Mouse (Mus musculus): ENCODE measurements at regions not wholly inside any gene's neighbourhood (a gene's known extent, or its start where the extent isn't known, plus 50 kb on each side); places are given as distances from the start of the nearest gene placed in this dataset.

GRCm38 (mm10) chr6:107708185-107708584, 178.6 kb downstream of the Lrrn1 start:
- Histone ChIP-seq H3K9ac (ENCODE audit: low read depth, low read length) (no peak overlapping the region), H3K4me3 (no peak overlapping the region), H3K27ac (no peak overlapping the region), H3K36me3 (ENCODE audit: control insufficient read depth, insufficient read depth, low read length) (no peaks in the 10 kb centered on the region), H3K4me1 (ENCODE audit: control insufficient read depth, insufficient read depth, low read length) (no peaks in the 10 kb centered on the region), H3K79me2 (replicated peaks; ENCODE audit: control insufficient read depth, insufficient read depth, low read length) (no peaks in the 10 kb centered on the region), H3K27me3 (ENCODE audit: control insufficient read depth, insufficient read depth, low read length) (no peaks in the 10 kb centered on the region)
- TF ChIP-seq CTCF (IDR thresholded peaks at IDR 0.05) = no peak
- TF ChIP-seq EP300 (IDR thresholded peaks at IDR 0.05; ENCODE audit: insufficient read depth, low read depth, low read length) = no peak
- TF ChIP-seq POLR2A (IDR thresholded peaks at IDR 0.05; ENCODE audit: insufficient read depth, low read depth, low read length) = no peak
- no peak for DNase-seq
- WGBS = 66% methylated on average over 2 of the region's 2 CpGs
- intact Hi-C loops (cut with DNase I) = no loop called here

GRCm38 (mm10) chr6:107708608-107709007, 179.0 kb downstream of the Lrrn1 start:
- H3K4me1 ChIP-seq (ENCODE audit: control insufficient read depth, insufficient read depth, low read length) = no peaks in the 10 kb centered on the region
- H3K4me3 ChIP-seq = no peak overlapping the region
- no peaks in the 10 kb centered on the region for H3K36me3 ChIP-seq (ENCODE audit: control insufficient read depth, insufficient read depth, low read length)
- no peak for TF ChIP-seq POLR2A (IDR thresholded peaks at IDR 0.05; ENCODE audit: insufficient read depth, low read depth, low read length)
- no peak for TF ChIP-seq CTCF (IDR thresholded peaks at IDR 0.05)
- TF ChIP-seq EP300 (IDR thresholded peaks at IDR 0.05; ENCODE audit: insufficient read depth, low read depth, low read length) = no peak
- no peak overlapping the region for H3K27ac ChIP-seq
- no peak for DNase-seq
- H3K27me3 ChIP-seq (ENCODE audit: control insufficient read depth, insufficient read depth, low read length) = no peaks in the 10 kb centered on the region
- WGBS = 81% methylated on average over 1 of the region's 1 CpGs
- intact Hi-C loops (cut with DNase I) = no loop called here
- H3K9ac ChIP-seq (ENCODE audit: low read depth, low read length) = no peak overlapping the region
- no peaks in the 10 kb centered on the region for H3K79me2 ChIP-seq (replicated peaks; ENCODE audit: control insufficient read depth, insufficient read depth, low read length)

- Histone ChIP-seq H3K4me3 (no peak overlapping the region), H3K36me3 (ENCODE audit: control insufficient read depth, insufficient read depth, low read length) (no peaks in the 10 kb centered on the region), H3K79me2 (replicated peaks; ENCODE audit: control insufficient read depth, insufficient read depth, low read length) (no peaks in the 10 kb centered on the region), H3K9ac (ENCODE audit: low read depth, low read length) (no peak overlapping the region), H3K4me1 (ENCODE audit: control insufficient read depth, insufficient read depth, low read length) (no peaks in the 10 kb centered on the region), H3K27ac (no peak overlapping the region), H3K27me3 (ENCODE audit: control insufficient read depth, insufficient read depth, low read length) (no peaks in the 10 kb centered on the region)
- TF ChIP-seq POLR2A (IDR thresholded peaks at IDR 0.05; ENCODE audit: insufficient read depth, low read depth, low read length) = no peak
- TF ChIP-seq EP300 (IDR thresholded peaks at IDR 0.05; ENCODE audit: insufficient read depth, low read depth, low read length) = no peak
- no peak for TF ChIP-seq CTCF (IDR thresholded peaks at IDR 0.05)
- intact Hi-C loops (cut with DNase I) = no loop called here
- no peak for DNase-seq
- 81% methylated on average over 5 of the region's 5 CpGs for WGBS
These were observed 180.8 kb downstream of the Lrrn1 start for GRCm38 (mm10) chr6:107710360-107710759.

- no peaks in the 10 kb centered on the region for H3K27me3 ChIP-seq (ENCODE audit: control insufficient read depth, insufficient read depth, low read length)
- H3K4me3 ChIP-seq = no peak overlapping the region
- H3K79me2 ChIP-seq (replicated peaks; ENCODE audit: control insufficient read depth, insufficient read depth, low read length) = no peaks in the 10 kb centered on the region
- no peaks in the 10 kb centered on the region for H3K4me1 ChIP-seq (ENCODE audit: control insufficient read depth, insufficient read depth, low read length)
- no peak overlapping the region for H3K9ac ChIP-seq (ENCODE audit: low read depth, low read length)
- H3K27ac ChIP-seq = no peak overlapping the region
- H3K36me3 ChIP-seq (ENCODE audit: control insufficient read depth, insufficient read depth, low read length) = no peaks in the 10 kb centered on the region
- 69% methylated on average over 22 of the region's 22 CpGs for WGBS
- no peak for DNase-seq
- no peak for TF ChIP-seq CTCF (IDR thresholded peaks at IDR 0.05)
- no peak for TF ChIP-seq POLR2A (IDR thresholded peaks at IDR 0.05; ENCODE audit: insufficient read depth, low read depth, low read length)
- no peak for TF ChIP-seq EP300 (IDR thresholded peaks at IDR 0.05; ENCODE audit: insufficient read depth, low read depth, low read length)
- intact Hi-C loops (cut with DNase I) = no loop called here
These were observed 181.9 kb downstream of the Lrrn1 start for GRCm38 (mm10) chr6:107711181-107712087.

- TF ChIP-seq POLR2A (IDR thresholded peaks at IDR 0.05; ENCODE audit: insufficient read depth, low read depth, low read length) (no peak), EP300 (IDR thresholded peaks at IDR 0.05; ENCODE audit: insufficient read depth, low read depth, low read length) (no peak), CTCF (IDR thresholded peaks at IDR 0.05) (no peak)
- Histone ChIP-seq H3K79me2 (replicated peaks; ENCODE audit: control insufficient read depth, insufficient read depth, low read length) (no peaks in the 10 kb centered on the region), H3K4me3 (no peak overlapping the region), H3K36me3 (ENCODE audit: control insufficient read depth, insufficient read depth, low read length) (no peaks in the 10 kb centered on the region), H3K4me1 (ENCODE audit: control insufficient read depth, insufficient read depth, low read length) (no peaks in the 10 kb centered on the region), H3K27me3 (ENCODE audit: control insufficient read depth, insufficient read depth, low read length) (no peaks in the 10 kb centered on the region), H3K9ac (ENCODE audit: low read depth, low read length) (no peak overlapping the region), H3K27ac (no peak overlapping the region)
- 42% methylated on average over 5 of the region's 6 CpGs for WGBS
- no peak for DNase-seq
- intact Hi-C loops (cut with DNase I) = no loop called here
These were observed 183.5 kb downstream of the Lrrn1 start for GRCm38 (mm10) chr6:107713051-107713450.

GRCm38 (mm10) chr6:107717194-107717593, 187.6 kb downstream of the Lrrn1 start:
- H3K27me3 ChIP-seq (ENCODE audit: control insufficient read depth, insufficient read depth, low read length) = no peaks in the 10 kb centered on the region

More at GRCm38 (mm10) chr6:107717194-107717593, 187.6 kb downstream of the Lrrn1 start:
- Histone ChIP-seq H3K36me3 (ENCODE audit: control insufficient read depth, insufficient read depth, low read length) (no peaks in the 10 kb centered on the region), H3K4me3 (no peak overlapping the region), H3K9ac (ENCODE audit: low read depth, low read length) (no peak overlapping the region), H3K4me1 (ENCODE audit: control insufficient read depth, insufficient read depth, low read length) (no peaks in the 10 kb centered on the region), H3K27ac (no peak overlapping the region), H3K79me2 (replicated peaks; ENCODE audit: control insufficient read depth, insufficient read depth, low read length) (no peaks in the 10 kb centered on the region)
- TF ChIP-seq EP300 (IDR thresholded peaks at IDR 0.05; ENCODE audit: insufficient read depth, low read depth, low read length) (no peak), POLR2A (IDR thresholded peaks at IDR 0.05; ENCODE audit: insufficient read depth, low read depth, low read length) (no peak), CTCF (IDR thresholded peaks at IDR 0.05) (no peak)
- intact Hi-C loops (cut with DNase I) = no loop called here
- DNase-seq = no peak
- WGBS = 88% methylated on average over 2 of the region's 2 CpGs
